In the genomic region with DNA sequence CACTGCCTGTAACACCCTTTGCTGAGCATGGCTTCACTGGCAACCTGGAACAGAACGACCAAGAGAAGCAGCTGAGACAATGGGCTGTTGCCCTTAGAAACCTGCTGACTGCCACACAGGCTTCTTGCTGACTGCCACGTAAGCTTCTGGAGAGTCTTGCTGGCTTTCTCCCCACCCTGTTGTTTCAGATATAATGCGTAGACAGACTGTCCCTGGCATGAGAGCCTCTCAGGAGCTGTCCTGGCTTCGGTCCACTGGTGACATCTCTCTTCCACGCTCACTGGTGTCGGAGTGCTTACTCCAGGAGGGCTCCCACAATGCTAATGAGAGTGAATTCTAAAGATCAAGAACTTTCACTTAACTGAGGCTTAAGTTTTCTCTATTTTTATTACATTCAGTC, we compare ENCODE assay signal across 21 mouse cellular contexts. TPM values are rescaled to one million over a fixed set of nuclear protein-coding genes. Genes with fewer than 3 reads are reported as not detected.
A peak's percentile ranks its signal among the peaks of the same experiment; 100 is the strongest.
DNase-seq lines count a peak whose midpoint lies in the region; TF ChIP-seq lines count a peak whose summit lies in the region.
"Had no signal": no experiment of that assay in that cellular context is flagged by ENCODE, and none has a peak within 500 bp of the region (broad histone marks: within the 10 kb centered on the region; RNA-seq: fewer than 3 reads in every experiment).

No protein-coding gene starts in this region.

- TF ChIP-seq CTCF in cerebellum, adult 2 months (IDR thresholded peaks at IDR 0.05; ENCODE audit: borderline replicate concordance, insufficient read depth, low read depth, low read length), result no peak

- H3K27ac ChIP-seq in heart, embryonic 10.5 days, result no peak overlapping the region
- no peak overlapping the region for H3K27ac ChIP-seq in cerebellum, adult 2 months (ENCODE audit: insufficient read depth, low read length)
- H3K27ac ChIP-seq: embryonic facial prominence, embryonic 10.5 days; forebrain, embryonic 13.5 days; heart, embryonic 15.5 days; hindbrain, embryonic 14.5 days had no signal

- 72% methylated on average over 6 of the region's 6 CpGs for WGBS in heart, embryonic 10.5 days
- WGBS in cerebellum, adult 2 months, result 8% methylated on average over 6 of the region's 6 CpGs

- H3K9me3 ChIP-seq in heart, embryonic 10.5 days, result no peaks in the 10 kb centered on the region
- H3K9me3 ChIP-seq: embryonic facial prominence, embryonic 10.5 days; forebrain, embryonic 13.5 days; heart, embryonic 15.5 days had no signal

- peaks cover 18% of the 10 kb centered on the region; the same call in 1 of the 2 replicates for H3K36me3 ChIP-seq in heart, embryonic 10.5 days
- H3K36me3 ChIP-seq: heart, embryonic 15.5 days had no signal

- H3K4me3 ChIP-seq in heart, embryonic 10.5 days, result no peak overlapping the region
- H3K4me3 ChIP-seq in cerebellum, adult 2 months (replicated peaks; ENCODE audit: insufficient read depth, low read depth, low read length), result no peak overlapping the region
- H3K4me3 ChIP-seq: embryonic facial prominence, embryonic 10.5 days; forebrain, embryonic 13.5 days; heart, embryonic 15.5 days had no signal

- H3K4me1 ChIP-seq in heart, embryonic 10.5 days, result no peaks in the 10 kb centered on the region
- H3K4me1 ChIP-seq in cerebellum, adult 2 months (ENCODE audit: control insufficient read depth, insufficient read depth, low read length), result peaks cover 30% of the 10 kb centered on the region
- H3K4me1 ChIP-seq: embryonic facial prominence, embryonic 10.5 days; forebrain, embryonic 13.5 days; heart, embryonic 15.5 days had no signal

- TF ChIP-seq POLR2A in cerebellum, adult 2 months (IDR thresholded peaks at IDR 0.05; ENCODE audit: borderline replicate concordance, insufficient read depth, low read length), result no peak

- H3K27me3 ChIP-seq in heart, embryonic 10.5 days (ENCODE audit: insufficient read depth, poor library complexity, severe bottlenecking), result no peaks in the 10 kb centered on the region
- no peaks in the 10 kb centered on the region for H3K27me3 ChIP-seq in cerebellum, adult 2 months (ENCODE audit: control insufficient read depth, insufficient read depth, low read length)
- H3K27me3 ChIP-seq: CH12.LX; forebrain, embryonic 13.5 days; heart, embryonic 15.5 days; Patski had no signal

- peak; percentile 68 for DNase-seq in heart, adult 11 months
- DNase-seq in heart, embryonic 10.5 days (ENCODE audit: low spot score), result no peak
- DNase-seq in brain, adult 2 months (ENCODE audit: low read depth, low spot score), result peak; percentile 78
- DNase-seq in cerebellum, adult 2 months, result peak; percentile 66 to 82
- DNase-seq in cerebellum, postnatal 10 days, result peak; percentile 69
- DNase-seq in liver, result no peak
- DNase-seq in kidney, adult 9 months, result no peak
- no peak for DNase-seq in lung, postnatal 4 days
- DNase-seq: adrenal gland, postnatal 14 days; forebrain, postnatal 0 days; gastrocnemius, postnatal 14 days; heart, adult 18-20 months; heart, postnatal 14 days; kidney, adult 2 months had no signal

RNA-seq across cellular contexts. Expression of a gene that starts 19.1 kb away (rescaled TPM):
- polyA plus RNA-seq in heart, embryonic 10.5 days (2016; fragmentation: Nextera tagmentation; extraction: Ambion mirVana), result 9.0 and 12.4 TPM in 2 replicates
- polyA plus RNA-seq in cerebellum, adult 2 months (2012; rRNA removed), result 146 and 163 TPM in 2 replicates

RNA-seq across cellular contexts. Expression of a gene that starts 43.9 kb away (rescaled TPM):
- polyA plus RNA-seq in heart, embryonic 10.5 days (2016; fragmentation: Nextera tagmentation; extraction: Ambion mirVana), result 0.44 and 0.68 TPM in 2 replicates
- polyA plus RNA-seq in cerebellum, adult 2 months (2012; rRNA removed), result 44.9 and 46.0 TPM in 2 replicates
- polyA plus RNA-seq: activated CD4-positive, CD25-positive, alpha-beta regulatory T cell, adult 4 months; Patski had no signal

Comparison
In these comparisons a context has a peak if more than half of its experiments do, and no peak if none do; other contexts are left out.
1. DNase-seq: peak in heart, adult 11 months (single experiment), brain, adult 2 months (single experiment), cerebellum, adult 2 months (2 of 2) and cerebellum, postnatal 10 days (2 of 2); none in heart, embryonic 10.5 days (single experiment), liver (single experiment), kidney, adult 9 months (single experiment) and lung, postnatal 4 days (0 of 2).
2. RNA of a gene that starts 19.1 kb away (polyA plus RNA-seq): 146 to 163 TPM in cerebellum, adult 2 months; 9.0 to 12.4 TPM in heart, embryonic 10.5 days; every median in the first group is over 10 times any median in the second.
3. RNA of a gene that starts 43.9 kb away (polyA plus RNA-seq): 44.9 to 46.0 TPM in cerebellum, adult 2 months; 0.44 to 0.68 TPM in heart, embryonic 10.5 days; every median in the first group is over 10 times any median in the second.